Mouse (Mus musculus) right cerebral cortex, postnatal 25 days (tissue): ENCODE measurements around the gene Mettl13.
A peak's percentile ranks its signal among the peaks of the same experiment; 100 is the strongest.

Experiments used
- DNase-seq: peaks from one replicate; pipeline ENCODE4 v3.0.0; 2022

The Mettl13 gene

DNA sequence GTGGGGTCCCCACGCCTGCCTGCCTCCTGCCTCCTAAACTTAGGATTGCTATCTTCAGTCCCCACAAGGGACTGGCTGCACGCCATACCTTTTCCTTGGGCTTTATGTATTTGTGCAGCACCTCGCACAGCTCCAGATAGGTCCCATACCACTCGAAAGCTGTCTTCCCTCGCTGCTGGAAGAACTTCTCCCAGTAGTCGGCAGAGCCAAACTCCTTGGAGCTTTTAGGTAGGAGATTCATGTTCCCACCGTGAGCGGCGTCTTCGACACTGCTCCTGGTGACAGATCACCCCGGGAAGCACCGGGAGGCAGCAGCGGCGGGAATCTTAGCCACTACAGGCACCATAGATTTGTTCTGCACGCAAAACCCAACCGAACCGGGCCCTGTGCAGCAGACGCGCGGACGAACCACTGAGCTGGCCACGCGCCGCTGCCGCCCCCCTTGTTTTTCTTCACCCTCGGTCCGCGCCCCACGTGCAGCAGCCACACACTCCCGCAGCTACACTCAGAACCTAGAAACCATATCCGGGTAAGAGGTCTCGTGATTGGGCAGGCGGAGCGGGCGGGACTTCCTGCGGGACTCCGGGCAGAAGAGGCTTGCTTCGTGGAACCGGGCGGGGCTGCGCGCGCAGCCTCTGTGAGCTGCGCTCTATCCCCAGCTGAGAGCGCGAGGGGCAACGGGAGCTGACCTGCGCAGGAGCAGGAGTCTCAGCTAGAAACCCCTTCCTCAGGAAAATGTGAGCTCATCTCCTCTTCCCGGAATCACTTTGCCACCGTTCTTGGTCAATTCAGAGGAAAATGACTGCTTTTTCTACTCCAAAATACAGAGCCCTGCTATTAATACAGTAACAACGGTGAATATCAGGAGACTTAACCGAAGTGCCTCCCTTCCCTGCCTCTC, at the start of gene Mettl13:
Gene Mettl13 (minus strand): TSS at position 536 of the 901 bp plus-strand sequence.
- peak; percentile 87 for DNase-seq

DNA sequence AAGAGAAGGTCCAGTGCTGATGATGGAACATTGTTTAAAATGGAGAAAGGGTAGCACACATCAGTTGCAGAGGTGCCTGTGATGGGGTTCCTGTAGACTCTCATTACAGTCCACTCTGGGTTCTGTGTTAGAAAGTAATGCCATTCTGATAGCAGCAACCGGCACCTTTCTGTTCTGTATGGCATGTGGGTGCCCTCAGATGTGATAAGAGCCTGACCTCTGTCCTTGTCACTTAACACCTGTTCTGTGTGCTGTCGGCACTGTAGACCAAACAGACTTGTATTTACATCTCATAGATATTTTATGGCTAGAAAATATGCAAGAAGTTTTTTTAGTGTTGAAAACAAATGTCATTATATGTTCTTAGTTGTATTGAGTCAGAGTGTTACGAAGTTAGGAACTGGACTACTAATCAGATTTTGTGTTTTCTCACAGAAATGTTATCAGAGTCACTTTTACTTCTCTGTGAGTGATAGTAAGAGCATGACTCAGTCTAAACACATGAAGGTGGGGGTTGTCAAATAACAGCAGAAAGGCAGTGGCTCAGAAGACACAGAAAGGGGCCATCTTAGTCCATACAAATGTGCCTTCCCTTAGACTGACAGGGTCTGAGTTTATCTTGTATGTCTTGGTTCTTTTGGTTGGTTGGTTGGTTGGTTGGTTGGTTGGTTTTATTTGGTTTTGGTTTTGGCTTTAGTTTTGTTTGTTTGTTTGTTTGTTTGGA, 49.2 kb upstream of the Mettl13 start:
- no peak for DNase-seq

DNA sequence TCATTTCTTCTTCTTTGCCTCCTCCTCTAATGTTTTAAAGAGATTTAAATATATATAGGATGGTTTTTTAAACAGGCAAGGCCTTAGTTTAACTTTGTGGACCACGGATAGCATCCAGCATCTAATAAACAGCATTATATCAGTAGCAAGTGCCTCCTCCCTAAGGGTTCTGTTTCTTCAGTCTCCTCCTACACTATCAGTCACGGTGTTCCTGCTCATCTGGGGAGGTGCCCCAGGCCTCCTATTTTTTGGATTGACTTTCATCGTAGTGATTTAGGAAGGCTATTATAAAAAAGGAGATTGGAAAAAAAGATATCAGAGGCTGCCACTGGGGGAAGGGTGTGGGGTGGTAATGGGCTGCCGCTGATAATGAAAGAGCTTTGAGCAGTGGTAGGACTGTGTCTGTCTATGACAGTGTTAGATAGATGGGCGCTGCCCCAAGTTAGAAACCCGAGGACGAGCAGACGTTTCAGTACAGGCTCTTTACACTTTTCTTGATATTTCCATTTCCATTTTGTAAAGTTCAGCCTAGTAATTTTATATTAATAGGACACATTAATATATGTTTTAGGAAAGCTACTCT, 42.2 kb upstream of the Mettl13 start:
- DNase-seq, result no peak

DNA sequence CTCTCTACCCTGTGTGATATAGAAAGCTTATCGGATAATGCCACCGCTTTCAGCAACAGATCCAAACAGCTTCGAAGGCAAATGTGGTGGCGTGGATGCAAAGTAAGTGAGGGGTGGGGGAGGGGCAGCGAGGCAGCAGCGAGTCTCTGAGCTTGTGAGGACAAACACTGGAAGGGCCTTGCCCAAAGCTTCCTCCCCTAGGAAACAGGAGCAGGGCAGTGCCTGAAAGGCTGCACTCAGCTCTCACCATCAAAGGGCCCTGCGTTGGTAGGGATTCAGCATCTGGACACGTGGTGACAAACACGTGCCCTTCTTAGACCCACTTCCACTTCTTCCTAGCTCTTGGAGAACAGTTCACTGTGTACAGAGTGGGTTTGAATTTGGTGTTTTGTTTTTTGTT, 41.1 kb upstream of the Mettl13 start:
- DNase-seq, result no peak

DNA sequence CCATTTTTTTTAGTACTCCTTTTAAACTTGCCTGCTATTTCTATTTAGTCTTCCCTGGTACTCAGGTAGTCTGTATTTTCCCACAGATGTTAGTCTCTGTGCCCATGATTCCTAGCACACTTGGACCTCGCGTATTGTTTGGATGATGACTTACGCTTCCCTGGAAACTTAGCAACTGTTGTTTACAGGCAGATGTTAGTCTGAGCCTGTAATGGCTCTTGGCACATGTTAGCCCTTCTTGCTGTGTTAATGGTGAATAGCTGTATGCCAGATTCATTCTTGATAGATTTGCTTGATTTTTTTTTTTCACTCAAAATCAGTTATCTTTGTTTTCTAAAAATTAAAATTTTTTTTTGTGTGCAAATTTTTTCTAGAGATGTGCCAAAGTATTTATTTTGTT, 40.3 kb upstream of the Mettl13 start:
- no peak for DNase-seq

DNA sequence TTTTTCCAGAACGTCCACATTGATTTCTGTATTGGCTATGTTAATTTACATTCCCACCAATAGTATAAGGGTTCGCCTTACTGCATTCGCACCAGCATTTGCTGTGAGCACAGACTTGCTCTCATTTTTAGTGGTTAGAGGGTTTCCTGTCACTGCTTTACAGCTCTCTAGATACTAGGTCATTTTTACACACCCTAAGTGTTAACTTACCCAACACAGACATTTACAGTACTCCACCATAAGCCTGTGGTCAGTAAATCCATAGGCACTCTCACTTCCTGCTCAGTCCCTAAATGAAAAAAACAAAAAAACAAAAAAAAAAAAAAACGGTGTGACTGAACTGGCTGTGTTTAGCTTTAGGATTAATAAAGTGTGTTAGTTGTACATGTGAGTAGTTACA, 37.9 kb upstream of the Mettl13 start:
- no peak for DNase-seq

DNA sequence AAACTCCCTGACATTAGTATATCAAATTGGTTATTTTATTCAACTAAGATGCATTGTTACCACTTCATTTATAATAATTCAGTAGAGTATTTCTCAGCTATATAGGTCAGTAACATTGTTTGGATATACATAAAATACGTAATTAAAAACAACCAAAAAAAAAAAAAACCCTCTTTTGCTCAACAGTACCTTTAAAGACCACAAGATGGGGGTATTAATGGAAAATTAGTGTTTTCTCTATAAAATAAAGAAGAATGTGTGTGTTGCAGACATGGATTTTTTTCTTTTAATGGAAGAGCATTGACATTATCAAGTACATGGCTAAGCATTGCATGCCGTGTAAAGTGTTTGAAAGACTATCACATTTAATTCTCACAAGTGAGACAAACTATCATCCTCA, 34.5 kb upstream of the Mettl13 start:
- no peak for DNase-seq

DNA sequence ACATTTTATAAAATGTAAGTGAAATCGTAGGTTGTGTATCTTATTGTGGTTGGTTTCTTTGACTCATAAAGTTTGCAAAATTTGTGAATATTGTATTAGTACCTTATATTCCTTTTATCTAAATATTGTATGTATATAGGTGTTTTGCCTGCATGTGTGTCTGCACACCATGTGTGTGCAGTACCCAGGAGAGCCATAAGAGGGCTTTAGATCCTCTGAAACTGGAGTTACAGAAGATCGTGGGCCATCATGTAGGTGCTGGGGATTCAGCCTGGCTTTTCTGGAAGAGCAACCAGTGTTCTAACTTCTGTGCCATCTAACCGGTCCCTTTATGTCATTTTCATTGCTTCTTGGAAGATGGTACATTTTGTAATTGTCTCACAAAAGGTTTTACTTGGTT, 26.7 kb upstream of the Mettl13 start:
- DNase-seq, result no peak

DNA sequence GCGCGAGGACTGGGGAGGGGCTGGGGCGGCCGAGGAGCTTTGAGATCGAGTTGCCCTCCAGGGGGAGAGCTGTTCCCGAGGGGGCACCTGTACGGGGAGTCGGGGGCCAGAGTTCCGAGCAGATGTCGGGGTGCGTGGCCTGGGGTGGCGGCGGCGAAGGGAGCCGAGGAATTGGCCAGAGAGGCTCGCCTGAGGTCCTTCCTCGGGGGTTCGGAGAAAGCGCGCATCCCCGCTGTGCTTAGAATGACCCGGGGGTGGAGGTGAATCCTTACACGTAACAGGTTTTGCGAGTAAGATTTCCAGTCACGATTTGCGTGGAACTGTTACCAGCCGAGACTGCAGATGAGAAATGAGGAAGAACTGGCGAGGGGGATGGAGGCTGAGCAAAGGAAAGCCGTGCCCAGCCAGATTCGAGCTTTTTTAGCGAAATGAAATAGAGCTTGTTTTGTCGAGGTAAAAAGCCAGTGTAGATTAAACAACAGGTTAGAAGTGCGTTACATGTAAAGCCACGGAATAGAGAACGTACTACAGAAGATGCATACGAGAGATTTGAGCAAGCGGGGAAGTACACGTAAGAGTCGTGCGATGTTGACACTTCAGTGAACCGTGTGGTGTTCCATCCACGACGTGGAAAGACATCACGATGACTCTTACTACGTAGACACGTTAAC, 22.7 kb upstream of the Mettl13 start:
- peak; percentile 66 for DNase-seq

DNA sequence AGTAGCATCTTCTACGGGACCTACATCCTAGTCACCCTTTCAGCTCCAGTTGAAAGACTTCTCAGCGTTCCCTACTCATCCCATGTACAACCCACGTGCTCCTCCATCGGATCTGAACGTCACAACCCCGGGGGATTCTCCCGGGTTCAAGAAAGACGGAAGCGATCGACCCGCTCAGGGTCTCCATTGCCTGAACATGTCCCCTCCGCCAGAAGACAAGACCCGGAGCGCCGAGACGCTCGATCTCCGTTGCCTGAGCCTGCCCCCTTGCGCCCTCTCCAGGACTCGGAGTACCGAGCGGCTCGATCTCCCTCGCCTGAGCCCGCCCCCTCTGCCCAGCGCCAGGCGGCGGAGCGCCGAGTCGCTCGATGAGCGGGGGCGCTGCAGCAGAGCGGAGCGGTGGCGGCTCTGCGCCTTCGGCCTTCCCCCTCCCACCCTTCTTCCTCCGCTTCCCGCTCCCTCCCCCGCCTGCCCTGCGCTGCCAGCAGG, 22.0 kb upstream of the Mettl13 start, which contains the start of gene Vamp4:
Gene Vamp4 (plus strand): TSS at position 256 of the 489 bp plus-strand sequence.
- peak; percentile 93 for DNase-seq

DNA sequence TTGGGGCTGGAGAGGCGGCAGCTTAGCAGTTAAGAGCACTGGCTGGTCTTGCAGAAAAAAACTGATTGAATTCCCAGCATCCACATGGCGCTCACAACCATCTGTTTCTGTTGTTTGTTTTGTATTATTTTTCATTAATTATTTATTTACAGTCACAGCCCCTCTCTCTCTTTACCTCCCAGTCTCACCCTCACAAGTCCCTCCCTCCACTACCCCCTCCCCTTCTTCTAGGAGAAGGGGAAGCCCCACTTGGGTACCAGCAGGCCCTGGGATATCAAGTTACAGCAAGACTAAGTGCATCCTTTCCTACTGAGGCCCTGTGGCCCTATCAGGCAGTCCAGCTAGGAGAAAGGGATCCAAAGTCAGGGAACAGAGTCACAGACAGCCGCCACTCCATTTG, 19.0 kb upstream of the Mettl13 start:
- no peak for DNase-seq

DNA sequence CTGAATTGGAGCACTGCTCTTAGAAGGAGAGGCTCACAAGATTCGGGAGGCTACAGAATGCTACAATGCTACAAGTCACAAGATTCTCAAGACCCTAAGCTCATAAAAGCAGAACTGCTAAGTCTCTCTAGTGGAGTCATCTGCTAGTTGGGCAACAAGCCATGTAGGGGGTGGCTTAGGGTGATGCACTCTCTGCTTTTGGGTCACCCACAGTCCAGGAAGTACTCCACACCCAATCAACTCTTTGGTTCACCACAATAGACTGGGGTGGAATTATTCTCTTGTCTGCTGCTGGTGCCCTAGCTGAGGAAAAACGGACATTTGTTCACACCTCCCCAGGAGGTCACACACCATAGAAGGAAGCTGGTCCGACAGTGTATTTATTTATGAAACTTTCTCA, 16.6 kb upstream of the Mettl13 start:
- no peak for DNase-seq

DNA sequence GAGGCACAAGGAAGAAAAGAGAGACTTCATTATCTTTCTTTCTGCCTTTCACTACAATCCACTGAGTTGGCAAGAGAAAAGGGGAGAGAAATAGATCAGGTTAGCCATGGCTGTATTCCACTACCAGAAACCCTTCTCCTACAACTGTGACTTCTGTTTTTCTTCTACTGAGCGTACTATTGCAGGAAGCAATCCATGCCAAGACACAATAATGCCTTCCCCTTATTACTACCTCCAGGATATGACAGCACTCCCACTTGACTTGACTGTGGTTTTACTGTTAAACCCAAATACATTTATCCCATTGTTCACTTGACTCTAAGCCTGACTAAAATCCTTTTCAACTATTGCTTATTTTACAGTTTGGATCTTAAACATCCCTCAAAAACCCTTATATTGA, 14.9 kb upstream of the Mettl13 start:
- no peak for DNase-seq

DNA sequence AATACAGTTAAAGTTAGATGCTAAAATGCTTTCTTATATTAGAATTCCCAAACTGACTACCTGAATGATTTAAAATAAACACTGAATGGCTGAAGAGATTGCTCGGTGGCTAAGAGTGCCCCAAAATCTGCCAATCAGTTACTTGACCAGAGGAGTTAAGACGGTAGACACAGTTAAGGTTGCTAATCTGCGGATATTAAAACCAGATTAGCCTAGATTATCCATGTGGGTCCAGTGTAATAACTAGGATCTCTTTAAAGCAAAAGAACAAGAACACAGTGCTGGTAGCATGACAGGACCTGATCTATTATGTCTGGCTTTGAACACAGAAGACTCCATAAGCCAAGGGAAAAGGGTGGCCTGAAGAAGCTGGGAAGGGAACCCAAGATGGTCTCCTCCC, 5.8 kb upstream of the Mettl13 start:
- DNase-seq, result no peak

DNA sequence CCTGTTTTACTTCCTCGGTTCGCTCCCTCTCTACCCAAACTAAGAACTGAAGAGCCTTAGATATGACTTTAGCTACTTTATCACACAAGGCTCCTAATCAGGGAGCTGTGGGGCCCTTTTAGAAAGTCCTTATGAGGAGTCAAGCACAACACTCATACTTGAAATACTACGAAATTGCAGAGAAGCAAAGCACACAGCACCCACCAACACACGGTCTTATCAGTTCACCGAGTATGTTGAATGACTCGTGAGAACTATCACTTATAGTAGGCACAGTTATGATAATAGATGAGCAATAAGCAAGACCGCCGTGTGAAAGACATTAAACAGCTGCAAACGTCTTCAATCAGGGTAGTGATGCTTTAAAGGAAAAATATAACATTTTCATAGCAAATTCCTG, 4.6 kb upstream of the Mettl13 start:
- DNase-seq, result no peak

DNA sequence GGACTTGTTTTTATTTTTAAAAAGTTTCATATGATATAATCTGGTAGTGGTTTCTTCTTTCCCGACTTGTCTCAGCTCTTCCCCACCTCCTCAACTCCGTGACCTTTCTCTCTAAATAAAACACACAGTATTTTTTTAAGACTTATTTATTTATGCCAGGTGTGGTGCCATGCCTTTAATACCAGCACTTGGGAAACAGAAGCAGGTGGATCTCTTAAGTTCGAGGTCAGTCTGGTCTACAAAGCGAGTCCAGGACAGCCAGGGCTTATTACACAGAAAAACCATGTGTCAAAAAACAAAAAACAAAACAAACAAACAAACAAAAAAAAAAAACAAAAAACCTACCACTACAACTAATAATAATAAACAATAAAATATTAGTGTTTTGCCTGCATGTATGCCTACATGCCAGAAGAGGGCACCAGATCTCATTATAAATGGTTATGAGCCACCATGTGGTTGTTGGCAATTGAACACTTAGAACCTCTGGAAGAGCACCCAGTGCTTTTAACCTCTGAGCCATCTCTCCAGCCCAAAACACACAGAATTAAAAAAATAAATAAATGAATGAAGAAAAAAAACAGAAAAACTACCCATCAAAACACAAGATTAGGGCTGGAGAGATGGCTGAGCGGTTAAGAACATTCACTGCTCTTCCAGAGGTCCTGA, 1.4 kb upstream of the Mettl13 start:
- DNase-seq, result no peak

DNA sequence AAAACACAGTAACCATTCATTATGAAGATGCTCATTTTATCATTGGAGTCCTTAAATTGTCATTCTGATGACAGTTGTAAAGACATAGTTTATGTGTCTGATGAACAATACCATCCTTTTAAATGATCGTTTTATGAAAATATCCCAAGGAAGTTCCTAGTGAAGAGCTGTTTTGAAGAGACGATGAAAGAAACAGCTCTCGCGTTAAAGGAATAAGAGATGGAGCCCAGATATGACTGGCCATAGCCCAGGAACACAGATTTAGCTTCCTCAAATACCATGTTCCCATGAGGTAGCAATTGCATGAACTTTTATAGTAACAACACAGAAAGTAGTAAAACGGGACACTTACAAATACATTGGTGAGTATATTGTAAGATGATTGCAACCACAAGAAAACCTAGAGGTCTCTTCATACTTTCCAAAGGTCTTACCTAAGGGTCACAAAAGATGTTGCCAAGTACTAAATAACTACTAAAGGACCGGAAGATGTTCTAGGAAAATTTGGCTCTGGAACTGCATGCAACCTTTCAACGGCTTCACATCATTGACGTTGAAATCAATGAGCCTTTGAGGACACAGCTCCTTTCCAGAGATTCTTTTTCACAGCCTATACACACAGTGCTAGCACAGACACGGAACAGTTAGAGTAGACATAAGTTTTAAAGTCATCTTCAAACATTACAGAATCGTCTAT, 714 bp upstream of the Mettl13 start:
- no peak for DNase-seq

DNA sequence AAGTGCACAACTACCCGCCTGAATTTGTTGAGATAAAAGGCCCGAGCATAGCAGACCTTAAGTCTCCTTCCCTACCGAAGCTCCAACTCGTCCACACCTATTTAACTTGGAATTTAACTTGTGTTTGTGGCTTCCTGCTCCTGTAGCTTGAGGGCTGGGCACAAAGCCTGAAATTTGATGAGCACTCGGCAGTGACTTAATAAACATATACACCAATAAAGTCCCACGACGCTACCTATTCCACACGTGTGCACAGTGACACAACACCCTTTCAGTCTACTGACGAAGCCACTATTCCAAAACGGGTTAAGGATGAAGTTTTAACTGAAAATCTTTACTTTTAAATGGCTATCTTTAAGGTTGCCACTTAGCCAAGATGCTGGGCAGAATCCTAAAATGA, 744 bp downstream of the Mettl13 start:
- no peak for DNase-seq

DNA sequence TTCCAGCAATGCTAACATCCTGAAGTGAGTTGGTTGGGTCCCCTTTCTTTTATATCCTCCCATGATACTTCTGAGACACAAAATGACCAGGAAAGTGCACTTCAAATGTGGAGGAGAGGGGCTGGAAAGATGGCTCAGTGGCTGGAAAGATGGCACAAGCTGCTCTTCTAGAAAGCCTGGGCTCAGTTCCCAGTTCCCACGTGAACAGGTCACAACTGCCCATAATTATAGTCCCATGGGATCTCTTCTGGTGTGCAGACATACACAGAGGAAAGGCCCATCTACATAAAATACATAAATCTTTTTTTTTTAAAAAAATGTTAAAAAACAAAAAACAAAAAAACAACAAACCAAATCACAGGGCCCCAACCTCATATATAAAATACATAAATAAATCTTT, 5.1 kb downstream of the Mettl13 start:
- DNase-seq, result no peak

DNA sequence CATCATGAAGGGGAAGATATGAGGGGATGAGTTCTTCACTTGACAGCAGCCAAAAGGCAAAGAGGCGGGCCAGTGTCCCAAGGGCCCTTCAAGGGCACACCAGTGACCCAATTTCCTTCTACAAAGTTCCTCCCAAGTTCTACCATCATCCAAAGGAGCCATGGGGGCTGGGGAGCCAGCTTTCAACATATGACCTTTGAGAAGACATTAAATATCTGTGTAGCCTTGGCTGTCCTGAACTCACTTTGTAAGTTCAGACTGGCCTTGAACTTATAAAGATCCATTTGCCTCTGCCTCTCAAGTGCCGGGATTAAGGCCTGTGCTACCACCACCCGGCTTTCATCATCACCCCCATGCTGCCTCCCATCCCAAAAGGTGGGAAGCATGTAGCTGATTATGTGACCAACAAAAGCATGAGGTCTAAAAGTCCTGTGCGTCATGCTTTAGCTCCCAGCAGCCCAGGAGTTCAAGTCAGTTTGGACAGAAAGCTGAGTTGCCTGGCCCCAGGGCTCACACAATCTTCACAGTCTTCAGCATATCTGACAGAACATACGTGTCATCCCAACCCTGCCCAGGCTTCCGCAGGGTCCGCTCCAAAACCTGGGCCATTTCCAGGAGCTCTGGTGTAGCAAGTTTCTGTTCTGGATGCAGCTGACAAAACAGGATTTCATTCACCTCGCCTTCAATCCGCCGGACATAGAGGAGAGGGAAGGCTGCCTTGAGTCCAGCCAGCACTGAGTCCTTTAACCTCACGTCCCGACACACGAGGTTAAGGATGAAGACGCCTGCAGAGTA, 14.4 kb downstream of the Mettl13 start:
- no peak for DNase-seq

DNA sequence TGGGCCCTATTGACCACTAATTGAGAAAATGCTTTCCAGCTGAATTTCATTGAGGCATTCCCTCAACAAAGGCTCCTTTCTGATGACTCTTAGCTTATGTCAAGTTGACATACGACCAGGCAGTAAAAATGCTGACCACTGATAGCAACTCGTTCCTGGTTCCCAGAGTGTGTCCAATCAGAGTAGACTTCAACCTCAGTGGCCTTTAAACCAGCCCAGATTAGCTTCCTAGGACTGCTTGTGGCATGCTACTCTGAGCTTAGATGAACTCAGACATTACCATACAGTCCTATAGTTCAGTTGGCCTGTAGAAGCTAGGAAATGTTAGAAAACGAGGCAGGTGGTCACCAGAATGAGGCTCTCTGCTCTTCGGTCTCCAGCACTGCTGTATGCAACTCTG, 16.0 kb downstream of the Mettl13 start:
- DNase-seq, result no peak
